Mouse (Mus musculus) heart, embryonic 14.5 days (tissue): ENCODE measurements at regions not wholly inside any gene's neighbourhood (a gene's known extent, or its start where the extent isn't known, plus 50 kb on each side); places are given as distances from the start of the nearest gene placed in this dataset.

Source experiments
- ATAC-seq: fragments of 200-750 bp; cut with Nextera tagmentation; 2 replicates; pipeline ENCODE4 v1.8.0; 2017; ENCODE audit warnings: low read depth, moderate TSS enrichment; ENCODE audit not compliant: insufficient number of reproducible peaks, insufficient read depth, low FRiP score
- H3K27ac ChIP-seq, 2 experiments: fragments of 200-500 bp in 1 of 2; fragments of 300-500 bp in 1 of 2; sonication (generic) in 1 of 2; replicated peaks in 1 of 2; 2 replicates each; pipeline ENCODE4 v1.5.1; 2012 to 2014; ENCODE audit warnings: low read depth in 2 of 2, low read length in 2 of 2, control low read depth in 1 of 2, mild to moderate bottlenecking in 1 of 2, mixed read lengths in 1 of 2; ENCODE audit not compliant: control insufficient read depth in 1 of 2, insufficient read depth in 1 of 2
- H3K27me3 ChIP-seq: fragments of 300-500 bp; sonication (generic); 2 replicates; pipeline ENCODE4 v1.6.1; 2014; ENCODE audit warnings: mild to moderate bottlenecking, low read length, control low read depth; ENCODE audit not compliant: control insufficient read depth, insufficient read depth
- H3K36me3 ChIP-seq: fragments of 300-500 bp; sonication (generic); 2 replicates; pipeline ENCODE4 v1.6.1; 2014; ENCODE audit warnings: mild to moderate bottlenecking, control low read depth, low read length, mixed read lengths; ENCODE audit not compliant: control insufficient read depth, insufficient read depth
- H3K4me1 ChIP-seq, 2 experiments: fragments of 200-500 bp in 1 of 2; fragments of 300-500 bp in 1 of 2; sonication (generic) in 1 of 2; 2 replicates each; pipeline ENCODE4 v1.6.1; 2012 to 2014; ENCODE audit warnings: low read length in 2 of 2, control low read depth in 1 of 2, mixed read lengths in 1 of 2; ENCODE audit not compliant: control insufficient read depth in 2 of 2, insufficient read depth in 2 of 2
- H3K4me2 ChIP-seq: fragments of 300-500 bp; sonication (generic); 2 replicates; pipeline ENCODE4 v1.6.1; 2014; ENCODE audit warnings: mild to moderate bottlenecking, low read length
- H3K4me3 ChIP-seq, 2 experiments: fragments of 200-500 bp in 1 of 2; fragments of 300-500 bp in 1 of 2; sonication (generic) in 1 of 2; 2 replicates each; pipeline ENCODE4 v1.5.1; 2012 to 2014; ENCODE audit warnings: low read length in 2 of 2, mild to moderate bottlenecking in 2 of 2, control low read depth in 1 of 2, low read depth in 1 of 2, moderate library complexity in 1 of 2; ENCODE audit not compliant: control insufficient read depth in 1 of 2, insufficient read depth in 1 of 2
- H3K9ac ChIP-seq: fragments of 300-500 bp; sonication (generic); 2 replicates; pipeline ENCODE4 v1.6.1; 2014; ENCODE audit warnings: mild to moderate bottlenecking, low read length
- H3K9me3 ChIP-seq: fragments of 300-500 bp; sonication (generic); 2 replicates; pipeline ENCODE4 v1.6.1; 2016; ENCODE audit warnings: low read length, control low read depth; ENCODE audit not compliant: control insufficient read depth
- WGBS: fragments of 180-500 bp; shearing (Covaris S2); extraction: QIAGEN DNeasy Blood & Tissue Kit; methylation state at CpG from one replicate; pipeline ENCODE4 v1.1.7; 2014; 5-methylcytosine and 5-hydroxymethylcytosine counted together

GRCm38 (mm10) chr19:26508616-26509015 lies 96.2 kb upstream of the Smarca2 start:
- H3K4me3 ChIP-seq = no peak overlapping the region
- H3K27ac ChIP-seq = no peak overlapping the region
- ATAC-seq = no peak
- H3K4me2 ChIP-seq = no peak overlapping the region
- no peak overlapping the region for H3K9ac ChIP-seq
- H3K36me3 ChIP-seq = no peaks in the 10 kb centered on the region
- no peaks in the 10 kb centered on the region for H3K27me3 ChIP-seq
- H3K4me1 ChIP-seq = no peaks in the 10 kb centered on the region
- 0 out of 2 replicates have a peak, but pooled peaks cover 3% of the 10 kb centered on the region for H3K9me3 ChIP-seq
- WGBS = 54% methylated on average over 7 of the region's 7 CpGs

- Histone ChIP-seq H3K9me3 (0 out of 2 replicates have a peak, but pooled peaks cover 3% of the 10 kb centered on the region), H3K4me3 (no peak overlapping the region), H3K4me1 (no peaks in the 10 kb centered on the region), H3K4me2 (no peak overlapping the region), H3K27ac (no peak overlapping the region), H3K9ac (no peak overlapping the region), H3K27me3 (no peaks in the 10 kb centered on the region), H3K36me3 (no peaks in the 10 kb centered on the region)
- ATAC-seq = no peak
- 81% methylated on average over 2 of the region's 2 CpGs for WGBS
Measured at GRCm38 (mm10) chr19:26509240-26509639, 95.6 kb upstream of the Smarca2 start.

- ATAC-seq = no peak
- Histone ChIP-seq H3K4me1 (no peaks in the 10 kb centered on the region), H3K9ac (no peak overlapping the region), H3K4me3 (no peak overlapping the region), H3K36me3 (no peaks in the 10 kb centered on the region), H3K27me3 (no peaks in the 10 kb centered on the region), H3K4me2 (no peak overlapping the region), H3K9me3 (0 out of 2 replicates have a peak, but pooled peaks cover 3% of the 10 kb centered on the region), H3K27ac (no peak overlapping the region)
- WGBS = 67% methylated on average over 12 of the region's 12 CpGs
Measured at GRCm38 (mm10) chr19:26510185-26510584, 94.7 kb upstream of the Smarca2 start.

- no peak for ATAC-seq
- Histone ChIP-seq H3K36me3 (no peaks in the 10 kb centered on the region), H3K4me3 (no peak overlapping the region), H3K4me2 (no peak overlapping the region), H3K9ac (no peak overlapping the region), H3K9me3 (no peaks in the 10 kb centered on the region), H3K4me1 (no peaks in the 10 kb centered on the region), H3K27ac (no peak overlapping the region), H3K27me3 (no peaks in the 10 kb centered on the region)
- WGBS = 89% methylated on average over 3 of the region's 3 CpGs
Measured at GRCm38 (mm10) chr19:26510887-26511286, 94.0 kb upstream of the Smarca2 start.

- no peak overlapping the region for H3K9ac ChIP-seq
- no peaks in the 10 kb centered on the region for H3K27me3 ChIP-seq
- 68% methylated on average over 6 of the region's 6 CpGs for WGBS
- no peaks in the 10 kb centered on the region for H3K4me1 ChIP-seq
- H3K4me2 ChIP-seq = no peak overlapping the region
- H3K4me3 ChIP-seq = no peak overlapping the region
- no peaks in the 10 kb centered on the region for H3K36me3 ChIP-seq
- ATAC-seq = no peak
- no peaks in the 10 kb centered on the region for H3K9me3 ChIP-seq
- H3K27ac ChIP-seq = no peak overlapping the region
Measured at GRCm38 (mm10) chr19:26511756-26512155, 93.1 kb upstream of the Smarca2 start.

- H3K27ac ChIP-seq = no peak overlapping the region
- H3K27me3 ChIP-seq = no peaks in the 10 kb centered on the region
- H3K36me3 ChIP-seq = no peaks in the 10 kb centered on the region
- H3K4me3 ChIP-seq = no peak overlapping the region
- ATAC-seq = no peak
- H3K4me1 ChIP-seq = no peaks in the 10 kb centered on the region
- no peak overlapping the region for H3K9ac ChIP-seq
- H3K4me2 ChIP-seq = no peak overlapping the region
- WGBS = 80% methylated on average over 3 of the region's 3 CpGs
- no peaks in the 10 kb centered on the region for H3K9me3 ChIP-seq
Measured at GRCm38 (mm10) chr19:26524583-26524982, 80.3 kb upstream of the Smarca2 start.

GRCm38 (mm10) chr19:26531390-26531789 lies 73.5 kb upstream of the Smarca2 start:
- no peak overlapping the region for H3K4me2 ChIP-seq
- no peaks in the 10 kb centered on the region for H3K36me3 ChIP-seq
- no peaks in the 10 kb centered on the region for H3K9me3 ChIP-seq
- WGBS = 78% methylated on average over 4 of the region's 4 CpGs
- no peak overlapping the region for H3K9ac ChIP-seq
- no peaks in the 10 kb centered on the region for H3K27me3 ChIP-seq
- H3K4me3 ChIP-seq = no peak overlapping the region
- H3K4me1 ChIP-seq = no peaks in the 10 kb centered on the region
- no peak overlapping the region for H3K27ac ChIP-seq
- no peak for ATAC-seq

- Histone ChIP-seq H3K27me3 (no peaks in the 10 kb centered on the region), H3K9ac (no peak overlapping the region), H3K4me2 (no peak overlapping the region), H3K4me3 (no peak overlapping the region), H3K36me3 (no peaks in the 10 kb centered on the region), H3K27ac (no peak overlapping the region), H3K4me1 (no peaks in the 10 kb centered on the region), H3K9me3 (no peaks in the 10 kb centered on the region)
- 58% methylated on average over 6 of the region's 6 CpGs for WGBS
- ATAC-seq = no peak
Measured at GRCm38 (mm10) chr19:26532509-26532908, 72.3 kb upstream of the Smarca2 start.
